Mouse (Mus musculus) heart, postnatal 36 days (tissue): ENCODE results near the gene Cdca3. TPM values are rescaled to one million over a fixed set of nuclear protein-coding genes. Genes with fewer than 3 reads are reported as not detected.
"Not testable (repeated sequence)": the region's sequence is repeated elsewhere in the genome, so short reads cannot be mapped to it uniquely, and the experiment has no call there.

Source experiments
- DNase-seq, 2 experiments: peaks; one replicate each; pipeline ENCODE4 v3.0.0; 2021 to 2022
- intact Hi-C: fragments of 180-260 bp; cut with DNase I; formaldehyde crosslinking; loops from one replicate; pipeline ENCODE4 v1.15.1; 2025
- total RNA-seq, 2 experiments: library from RNA; stranded (reverse); gene quantifications; 2 replicates each; pipeline ENCODE4 v1.2.3; 2021

Cdca3 gene
- total RNA-seq, 2 experiments from 2014 or later: 0.49 to 0.83 TPM

- DNase-seq: peak; percentile 77 to 79
- intact Hi-C loops: loop anchor here (5.0 kb wide), 1 partner anchor 106 kb away; no protein-coding TSS in a partner anchor
Observed at GRCm38 (mm10) chr6:124808358-124809012, 20.9 kb upstream of the Cdca3 start, which contains the start of gene Spsb2. Gene Spsb2 (plus strand): TSS chr6:124808661.

- intact Hi-C loops: loop anchor here (5.0 kb wide), 1 partner anchor 107 kb away; no protein-coding TSS in a partner anchor
- DNase-seq: peak; percentile 81 to 88
Observed at GRCm38 (mm10) chr6:124809052-124809774, 20.1 kb upstream of the Cdca3 start.

GRCm38 (mm10) chr6:124809775-124810538, 19.4 kb upstream of the Cdca3 start:
- intact Hi-C loops: loop anchor here (5.0 kb wide), 1 partner anchor 108 kb away; no protein-coding TSS in a partner anchor
- no peak for DNase-seq

- DNase-seq, intact Hi-C loops: not testable (repeated sequence)
Observed at GRCm38 (mm10) chr6:124810566-124811402, 18.6 kb upstream of the Cdca3 start.

DNA sequence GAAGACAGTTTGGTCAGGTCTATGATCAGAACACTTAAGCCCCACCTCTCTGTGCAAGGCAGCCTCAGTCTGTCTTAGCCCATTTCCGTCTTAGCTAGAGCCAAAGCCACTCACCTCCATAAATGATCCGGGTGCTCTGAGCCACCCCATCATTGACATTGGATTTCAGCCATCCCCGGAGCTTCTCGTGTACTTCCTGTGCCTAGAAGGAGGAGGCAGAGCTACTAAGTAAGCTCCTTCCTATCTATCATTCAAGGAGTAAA, 18.0 kb upstream of the Cdca3 start:
- DNase-seq: no peak
- intact Hi-C loops: no loop called here

DNA sequence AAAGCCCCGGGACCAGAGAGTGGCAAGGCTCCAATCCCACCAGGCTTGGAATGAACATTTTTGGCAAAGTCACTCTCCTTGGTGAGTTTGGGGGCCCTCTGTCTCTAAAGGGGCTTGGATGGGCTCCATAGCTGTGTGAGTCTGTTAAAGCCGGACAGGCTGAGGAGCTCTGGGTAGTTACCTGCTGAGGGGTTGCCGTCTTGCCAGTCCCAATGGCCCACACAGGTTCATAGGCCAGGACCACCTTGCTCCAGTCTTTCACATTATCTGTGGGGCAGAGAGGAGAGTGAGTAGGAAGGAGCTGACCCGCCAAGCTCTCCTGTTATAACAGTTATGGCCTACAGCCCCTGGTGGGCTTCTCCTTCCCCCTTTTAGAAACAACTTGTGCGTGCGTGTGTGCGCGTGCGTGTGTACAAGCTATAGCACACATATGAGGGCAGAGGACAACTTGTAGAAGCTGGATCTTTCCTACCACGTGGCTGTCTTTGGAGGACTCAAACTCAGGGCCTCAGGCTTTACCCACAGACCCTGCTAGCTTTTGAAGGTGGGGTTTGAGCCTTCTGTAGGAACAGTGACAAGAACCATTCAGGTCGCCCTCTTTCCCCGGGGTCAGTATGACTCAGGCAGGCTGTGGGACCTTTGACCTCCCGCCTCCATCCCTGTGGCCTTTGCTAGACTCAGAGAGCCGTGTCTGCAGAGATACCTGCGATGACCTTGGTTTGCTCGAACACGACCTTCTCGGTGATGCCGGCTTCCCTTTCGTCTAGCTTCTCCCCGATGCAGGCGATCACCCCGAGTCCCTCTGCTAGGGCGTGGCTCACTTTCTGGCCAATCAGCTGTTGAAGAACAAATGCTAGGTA, 17.4 kb upstream of the Cdca3 start:
- DNase-seq: no peak
- intact Hi-C loops: no loop called here

DNA sequence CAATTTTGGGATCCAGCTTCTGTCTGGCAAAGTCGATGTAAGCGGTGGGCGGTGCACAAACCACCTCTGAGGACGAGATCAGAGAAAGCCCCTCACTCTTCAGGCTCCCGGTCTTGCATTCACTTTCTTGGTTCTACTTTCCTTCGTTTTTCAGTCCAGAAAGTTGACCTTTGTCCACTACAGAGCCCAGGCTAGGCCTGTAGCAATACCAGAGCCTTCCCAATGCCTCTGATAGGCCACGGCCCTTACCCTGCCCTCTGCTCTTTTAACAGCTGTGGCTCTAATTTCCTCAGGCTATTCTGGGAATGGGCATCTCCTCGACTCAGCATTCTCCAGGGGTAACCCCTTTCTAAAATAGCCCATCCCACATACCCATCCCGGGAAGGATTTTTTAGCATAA, 16.5 kb upstream of the Cdca3 start:
- no peak for DNase-seq
- intact Hi-C loops: no loop called here

DNA sequence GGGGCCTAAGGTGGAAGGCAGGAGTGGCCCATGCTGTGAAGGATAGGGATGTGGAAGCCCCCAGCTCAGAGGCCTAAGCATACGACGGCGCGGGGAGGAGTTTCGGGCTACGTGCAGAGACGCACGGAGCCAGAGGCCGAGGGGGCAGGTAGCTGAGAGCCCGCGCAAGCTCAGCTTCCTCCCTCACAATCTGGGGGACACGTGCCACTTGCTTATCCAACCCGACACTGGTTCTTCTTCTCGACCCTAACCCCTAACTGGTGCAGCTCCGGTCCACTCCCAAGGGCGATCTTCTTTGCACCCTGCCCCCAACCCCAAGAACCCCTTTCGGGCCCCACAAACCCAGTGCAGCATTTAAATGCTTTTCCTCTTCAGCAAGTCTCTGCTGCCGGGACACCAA, 15.9 kb upstream of the Cdca3 start:
- intact Hi-C loops: no loop called here
- peak; percentile 57 to 65 for DNase-seq

GRCm38 (mm10) chr6:124813933-124814332, 15.4 kb upstream of the Cdca3 start, which contains the start of gene Tpi1:
Gene Tpi1 (minus strand): TSS chr6:124814296.
- intact Hi-C loops: no loop called here
- DNase-seq: peak; percentile 90 to 91

- no peak for DNase-seq
Observed at GRCm38 (mm10) chr6:124814448-124814847, 14.9 kb upstream of the Cdca3 start.

DNA sequence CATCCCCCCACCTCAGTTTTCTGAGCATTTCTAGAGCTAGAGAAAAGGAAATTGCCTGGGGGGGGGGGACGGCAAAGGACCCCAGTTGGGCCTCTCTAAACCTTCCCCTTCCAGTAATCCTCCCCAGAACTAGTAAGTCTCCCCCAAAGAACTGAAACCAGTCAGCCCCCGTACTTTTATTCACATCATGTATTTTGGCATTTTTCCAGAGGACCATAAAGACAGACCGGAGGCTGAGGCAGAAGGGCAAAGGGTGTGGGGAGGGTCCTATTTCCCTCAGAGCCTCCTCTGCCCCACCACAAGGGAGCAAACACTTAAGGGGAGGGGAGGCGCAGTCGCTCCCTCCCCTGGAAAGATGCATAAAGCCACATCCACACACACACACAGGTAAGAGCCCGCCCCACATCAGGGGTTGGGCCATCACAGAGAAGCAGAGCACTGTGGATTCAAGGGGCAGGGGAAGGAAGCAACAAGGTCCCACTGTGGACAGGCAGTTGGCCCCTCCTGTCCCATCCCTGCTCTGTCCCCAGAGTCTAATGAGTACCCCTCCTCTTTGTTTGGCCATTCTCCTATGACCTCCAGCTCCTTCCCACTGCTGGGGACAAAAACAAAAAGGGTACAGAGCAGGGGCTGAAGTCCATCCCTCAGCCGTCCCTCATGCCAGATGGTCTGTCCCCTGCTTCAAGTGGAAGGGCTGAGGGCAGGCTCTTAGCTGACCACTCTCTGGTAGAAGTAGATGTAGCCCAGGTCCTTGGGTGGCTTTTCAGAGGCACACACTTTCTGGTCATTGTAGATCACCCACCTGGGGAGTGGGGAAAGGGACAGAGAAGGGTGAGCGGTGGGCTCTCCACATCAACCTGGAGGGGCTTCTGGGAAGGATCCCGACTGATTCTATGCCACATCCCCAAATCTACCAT, 14.2 kb upstream of the Cdca3 start:
- intact Hi-C loops: no loop called here
- DNase-seq: no peak

More at GRCm38 (mm10) chr6:124814448-124814847, 14.9 kb upstream of the Cdca3 start:
- intact Hi-C loops: no loop called here

DNA sequence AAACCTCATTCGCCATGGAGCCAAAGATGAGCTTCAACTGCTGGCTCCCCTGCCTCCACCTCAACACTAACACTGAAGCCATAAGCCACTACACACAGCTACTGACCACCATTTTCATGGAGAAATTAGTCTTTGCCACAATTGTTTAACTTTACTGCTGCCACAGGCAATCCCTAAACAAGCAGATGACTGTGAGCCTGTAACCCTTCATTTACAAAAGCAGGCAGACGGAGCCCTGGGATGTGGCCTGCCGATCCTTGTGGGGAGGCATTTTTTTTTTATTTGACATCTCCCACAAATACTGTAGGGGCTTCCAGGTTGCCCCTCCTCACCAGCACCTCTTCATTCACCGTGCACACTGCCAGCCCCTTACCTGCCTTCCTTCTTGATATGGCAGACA, 12.7 kb upstream of the Cdca3 start:
- intact Hi-C loops: no loop called here
- DNase-seq: no peak

DNA sequence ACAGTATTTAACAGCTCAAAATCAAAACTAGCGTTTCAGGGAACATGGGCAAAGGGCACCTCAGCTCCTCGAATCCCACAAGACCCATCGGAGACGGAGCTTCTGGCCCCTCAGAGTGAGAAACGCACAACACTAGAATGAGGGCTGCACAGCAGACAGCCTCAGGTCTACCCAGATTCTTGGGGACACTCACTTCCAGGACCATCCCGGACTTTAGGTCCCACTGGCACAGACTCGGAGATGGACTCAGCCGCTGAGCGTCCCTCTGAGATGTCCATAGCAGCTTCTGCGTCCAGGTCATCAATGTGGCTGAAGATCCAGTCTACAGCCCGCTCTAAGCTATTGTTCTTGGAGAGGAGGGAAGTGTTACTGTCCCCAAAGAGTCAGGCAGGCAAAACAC, 12.2 kb upstream of the Cdca3 start:
- intact Hi-C loops: no loop called here

DNA sequence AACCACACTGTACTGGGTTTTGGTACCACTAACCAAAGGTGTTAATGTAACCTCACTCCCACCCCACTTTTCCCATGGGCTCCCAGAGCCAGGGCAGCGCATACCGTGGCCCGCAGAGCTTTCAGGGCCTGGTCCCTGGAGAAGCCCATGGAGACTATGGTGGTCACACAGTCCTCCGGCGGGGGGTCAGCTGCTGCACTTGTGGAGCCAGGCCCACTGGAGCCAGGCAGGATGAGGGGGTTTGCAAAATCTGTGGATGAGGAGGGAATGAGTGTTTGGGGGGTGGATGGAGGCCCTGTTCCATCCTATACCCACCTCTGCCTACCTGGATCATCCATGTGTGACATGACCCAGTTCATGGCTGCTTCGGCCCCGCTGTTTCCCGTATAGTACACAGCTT, 11.8 kb upstream of the Cdca3 start:
- intact Hi-C loops: no loop called here
- DNase-seq: no peak

More for the DNA sequence above, 12.2 kb upstream of the Cdca3 start:
- DNase-seq: no peak

GRCm38 (mm10) chr6:124817971-124818370, 11.4 kb upstream of the Cdca3 start:
- DNase-seq: no peak
- intact Hi-C loops: no loop called here

- intact Hi-C loops: no loop called here
- no peak for DNase-seq
Observed at GRCm38 (mm10) chr6:124820891-124821290, 8.5 kb upstream of the Cdca3 start.

DNA sequence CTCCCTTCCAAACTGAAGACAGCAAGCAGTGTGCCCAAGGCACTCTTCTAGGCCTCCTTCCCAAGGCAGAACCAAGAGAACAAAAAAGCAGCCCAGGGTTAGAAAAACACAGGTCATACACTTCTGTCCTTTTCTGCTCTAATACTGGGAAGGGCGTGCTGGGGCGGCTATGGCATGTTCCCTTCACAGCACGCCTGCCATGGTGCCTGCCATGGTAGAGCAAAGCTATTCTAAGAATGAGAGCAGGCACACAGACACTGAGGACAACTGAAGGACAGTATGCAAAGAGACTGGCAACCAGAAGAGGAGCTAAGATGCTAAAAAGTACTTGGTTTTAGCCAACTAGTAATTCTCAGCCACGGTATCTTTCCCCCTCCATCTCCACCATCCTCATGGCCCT, 7.3 kb upstream of the Cdca3 start:
- intact Hi-C loops: no loop called here
- DNase-seq: no peak

DNA sequence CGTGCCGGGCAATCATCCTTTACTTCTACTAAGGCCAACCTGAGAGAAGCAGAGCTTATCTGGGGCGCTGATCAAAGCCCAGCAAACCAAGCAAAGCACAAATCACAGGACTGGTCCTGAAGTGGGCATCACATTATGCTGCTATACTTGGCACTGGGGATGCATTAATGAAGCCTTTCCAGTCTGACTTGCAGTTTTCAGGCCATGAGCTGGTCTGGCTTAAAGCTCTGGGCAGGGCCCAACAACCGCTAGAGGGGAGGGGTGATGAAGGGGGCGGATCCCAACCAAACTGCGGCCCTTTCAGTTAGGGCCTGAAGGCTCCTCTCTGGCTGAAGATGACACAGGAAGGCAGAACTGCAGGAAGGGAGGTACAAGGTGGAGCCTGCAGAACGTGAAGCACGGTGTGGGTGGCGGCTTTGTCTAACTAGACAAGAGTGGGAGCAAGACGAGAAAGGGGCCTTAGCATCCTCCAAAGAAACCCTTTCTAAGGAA, 1.2 kb upstream of the Cdca3 start:
- intact Hi-C loops: no loop called here
- DNase-seq: no peak
